Mouse (Mus musculus) left cerebral cortex, postnatal 36 days (tissue): ENCODE data around the gene Cbx3. TPM values are rescaled to one million over a fixed set of nuclear protein-coding genes. Genes with fewer than 3 reads are reported as not detected.
A peak's percentile ranks its signal among the peaks of the same experiment; 100 is the strongest.

Source experiments
- DNase-seq, 2 experiments: peaks; one replicate each; pipeline ENCODE4 v3.0.0; 2021 to 2022; ENCODE audit warnings: low spot score in 2 of 2, mixed read lengths in 1 of 2
- intact Hi-C: fragments of 180-260 bp; cut with DNase I; formaldehyde crosslinking; loops from one replicate; pipeline ENCODE4 v1.15.1; 2025
- total RNA-seq, 2 experiments: library from RNA; stranded (reverse); gene quantifications; 2 replicates each; pipeline ENCODE4 v1.2.3; 2021

Cbx3 gene
- total RNA-seq: 100 to 1,000 TPM; 127 to 130 TPM

DNA sequence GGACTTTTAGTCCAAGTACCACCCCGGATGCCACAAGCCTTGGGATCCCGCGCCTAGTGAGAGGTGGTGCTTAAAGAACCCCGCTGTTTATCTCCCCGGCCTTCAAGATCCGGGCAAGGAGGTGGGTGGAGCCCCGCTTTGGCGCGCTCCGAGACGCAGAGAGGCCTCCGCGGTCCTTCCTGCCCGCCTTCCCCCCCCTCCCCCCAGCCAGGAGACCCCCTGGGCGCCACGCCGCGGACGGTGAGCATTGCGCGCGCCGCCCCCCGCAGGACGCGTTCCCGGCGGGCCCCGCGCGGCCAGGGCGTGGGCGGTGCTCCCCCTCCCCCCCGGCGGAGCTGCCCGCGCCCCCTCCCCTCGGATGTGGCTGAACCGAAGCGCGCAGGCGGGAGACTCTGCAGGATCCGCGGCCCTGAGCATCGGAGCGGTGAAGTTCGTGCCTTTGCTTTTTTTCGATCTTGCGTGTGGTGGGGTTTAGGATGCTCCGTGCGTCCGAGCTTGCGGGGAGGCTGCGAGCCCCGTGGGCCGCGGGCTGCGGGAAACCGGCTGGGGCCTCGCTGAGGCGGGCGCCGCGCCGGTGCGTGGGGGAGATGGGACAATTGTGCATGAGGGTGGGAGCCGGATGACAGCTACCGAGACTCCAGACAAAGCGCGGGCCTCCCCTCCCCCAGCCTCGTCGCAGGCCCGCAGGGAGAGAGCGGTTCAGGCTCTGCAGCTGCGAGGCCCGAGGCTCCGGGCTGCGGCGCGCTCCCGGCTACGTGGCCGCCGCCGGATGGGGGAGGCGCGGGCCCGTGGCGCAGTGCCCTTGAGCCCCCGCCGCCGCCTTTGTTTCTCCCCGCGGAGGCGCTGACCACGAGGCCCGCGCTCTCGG, at the start of gene Cbx3:
TSS of gene Cbx3 (plus strand) at position 50 of the 868 bp plus-strand sequence.
- intact Hi-C loops: loop anchor here (10.0 kb wide), 1 partner anchor 384 kb away; no protein-coding TSS in a partner anchor
- peak; percentile 82 to 88 for DNase-seq

DNA sequence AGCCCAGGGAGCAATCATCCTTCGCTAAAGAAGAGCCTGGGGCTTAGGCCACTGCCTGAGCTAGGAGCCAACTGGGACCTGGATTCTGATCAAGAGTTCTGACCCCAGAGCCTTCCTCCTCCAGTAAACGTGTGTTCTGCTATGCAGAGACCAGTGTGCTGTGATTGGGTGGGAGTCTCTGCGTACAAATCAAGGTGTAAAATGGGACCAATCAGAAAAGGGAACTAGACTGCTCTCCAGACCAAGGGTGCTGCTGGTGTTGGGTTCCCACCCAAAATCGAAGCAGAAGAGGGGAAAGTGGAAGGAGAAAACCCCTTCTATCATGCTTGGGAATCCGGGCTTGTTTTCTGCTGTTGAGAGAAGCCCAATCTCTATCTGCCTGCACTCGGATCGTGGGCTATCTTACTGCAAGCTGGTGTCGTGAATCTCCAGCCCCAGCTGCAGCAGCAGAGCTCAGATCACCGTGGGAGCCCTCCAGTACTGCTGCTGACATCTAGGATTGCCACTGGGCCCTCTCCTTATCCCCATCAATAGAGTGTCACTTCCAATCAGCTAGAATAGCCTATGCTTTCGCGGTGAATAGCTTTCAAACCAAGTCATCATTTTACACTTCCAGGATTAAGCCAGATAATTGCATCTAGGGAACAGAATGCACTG, 46.6 kb upstream of the Cbx3 start:
- intact Hi-C loops: no loop called here
- DNase-seq: no peak

DNA sequence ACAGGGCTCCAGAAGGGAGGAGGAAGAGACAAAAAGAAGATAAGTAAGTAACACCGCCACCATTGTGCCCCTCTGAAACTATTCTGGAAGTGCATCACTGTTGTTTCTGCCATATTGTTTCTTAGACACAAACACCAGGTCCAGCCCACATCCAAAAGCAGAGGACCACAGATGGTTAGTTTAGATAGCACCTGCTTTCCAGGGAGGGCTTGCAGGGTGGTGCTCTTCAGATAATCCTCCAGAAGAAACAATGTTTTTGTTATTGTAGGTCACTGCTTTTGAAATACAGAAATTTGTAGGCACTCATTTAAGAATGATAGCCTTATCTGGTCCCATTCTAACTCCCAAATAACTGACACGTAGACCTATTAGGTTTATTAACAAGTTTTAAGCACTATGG, 45.6 kb upstream of the Cbx3 start:
- intact Hi-C loops: no loop called here
- DNase-seq: no peak

DNA sequence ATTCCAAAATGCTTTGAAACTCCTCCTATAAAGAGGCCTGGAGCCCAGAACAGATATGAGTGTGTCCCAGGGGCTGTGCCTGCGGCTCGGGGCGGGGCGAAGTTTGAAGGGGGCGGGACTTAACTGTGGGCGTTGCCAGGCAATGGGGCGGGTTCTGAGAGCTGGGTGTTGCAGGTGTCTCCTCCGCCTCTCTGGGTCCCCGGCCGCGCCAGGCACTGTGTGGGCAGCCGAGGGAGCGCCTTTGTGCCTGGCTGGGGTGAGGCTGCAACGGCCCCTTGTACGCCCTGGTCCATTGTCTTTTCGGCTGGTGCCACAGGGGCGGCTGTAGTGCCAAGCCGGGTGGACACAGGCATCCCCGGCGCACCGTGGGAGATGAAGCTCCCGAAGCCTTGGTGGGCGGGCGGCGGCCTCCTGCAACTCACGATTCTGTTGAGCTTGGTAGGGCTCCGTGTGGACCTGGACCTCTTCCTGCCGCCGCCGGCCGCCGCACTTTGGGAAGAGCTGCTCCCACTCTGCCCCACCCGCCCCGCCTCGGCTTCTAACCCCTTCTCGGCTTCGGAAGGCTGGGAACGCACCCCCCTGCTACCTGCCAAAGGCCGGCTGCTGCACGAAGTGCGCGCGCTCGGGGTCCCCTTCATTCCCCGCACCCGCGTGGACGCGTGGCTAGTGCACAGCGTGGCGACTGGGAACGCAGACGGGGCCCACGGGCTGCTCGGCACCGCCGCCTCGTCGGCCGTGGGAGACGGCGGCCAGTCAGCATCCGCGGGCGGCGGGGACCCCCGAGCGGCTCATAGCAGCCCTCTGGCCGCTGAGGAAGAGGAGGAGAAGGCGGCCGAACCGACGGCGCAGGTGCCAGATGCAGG, 37.4 kb upstream of the Cbx3 start, which contains the start of gene Nfe2l3:
TSS of gene Nfe2l3 (plus strand) at position 136 of the 863 bp plus-strand sequence.
- peak in 1 of 2 experiments; percentile 31 for DNase-seq
- intact Hi-C loops: loop anchor here (5.0 kb wide), 1 partner anchor 40 kb away; no protein-coding TSS in a partner anchor

DNA sequence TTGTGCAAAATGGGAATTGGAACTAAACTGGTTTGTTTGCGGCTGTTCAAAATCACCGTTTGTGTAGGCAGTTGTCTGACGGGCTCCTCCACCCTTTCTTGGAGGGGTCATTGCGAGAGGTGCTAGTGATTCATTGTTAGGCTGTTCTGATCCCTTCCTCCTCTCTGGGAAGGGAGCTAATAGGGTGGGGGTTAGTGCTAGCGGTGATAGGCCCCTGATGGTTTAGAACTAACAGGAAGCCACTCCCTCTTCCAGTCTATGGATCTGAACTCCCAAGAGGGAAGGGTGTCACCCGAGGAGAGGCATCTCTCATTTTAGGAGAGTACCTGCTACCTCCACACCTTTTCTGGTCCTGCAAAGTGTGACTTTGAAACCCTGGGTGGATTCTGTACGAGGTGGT, 35.9 kb upstream of the Cbx3 start:
- no peak for DNase-seq
- intact Hi-C loops: loop anchor here (5.0 kb wide), 1 partner anchor 42 kb away; no protein-coding TSS in a partner anchor

DNA sequence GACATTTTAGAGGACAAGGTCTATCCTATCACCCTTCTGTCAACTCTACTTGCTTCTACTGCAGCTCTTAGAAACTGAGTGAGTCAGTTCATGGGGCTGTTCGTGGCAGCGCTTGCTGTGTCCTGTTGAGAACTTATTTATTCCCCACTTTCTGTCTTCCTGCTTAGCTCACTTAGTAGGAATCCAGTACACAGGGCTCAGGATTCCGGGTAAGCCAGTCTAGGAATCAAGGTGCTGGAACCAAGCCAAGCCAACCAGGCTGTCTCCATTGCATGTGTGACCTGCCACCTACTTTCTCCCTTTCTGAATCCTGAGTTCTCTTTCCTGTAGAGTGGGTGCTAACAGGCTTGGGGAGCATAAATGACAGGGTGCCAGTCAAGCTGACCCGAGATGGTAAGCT, 32.5 kb upstream of the Cbx3 start:
- no peak for DNase-seq
- intact Hi-C loops: no loop called here

DNA sequence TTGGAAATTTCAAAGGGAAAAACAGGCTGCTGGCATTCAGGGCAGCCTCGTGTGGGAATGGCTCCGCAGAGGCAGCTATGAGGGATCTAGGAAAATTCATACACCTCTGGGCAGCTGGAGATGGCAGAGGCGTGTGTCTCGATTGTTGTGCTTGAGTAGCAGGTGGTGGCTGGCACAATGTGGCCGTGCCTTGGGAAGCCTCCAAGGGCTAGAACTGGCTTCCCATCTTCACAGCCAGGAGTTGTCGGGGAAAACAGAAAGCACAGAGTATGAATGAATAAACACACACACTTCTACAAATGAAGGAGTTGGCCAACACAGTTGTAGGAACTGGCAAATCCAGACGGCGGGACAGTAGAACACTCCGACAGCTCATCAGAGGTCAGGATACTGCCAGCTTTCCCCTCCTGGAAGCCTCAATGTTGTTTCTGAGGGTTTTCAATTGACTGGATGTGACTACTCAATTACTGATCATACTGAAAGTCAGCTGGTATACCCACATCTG, 31.3 kb upstream of the Cbx3 start:
- DNase-seq: no peak
- intact Hi-C loops: no loop called here

DNA sequence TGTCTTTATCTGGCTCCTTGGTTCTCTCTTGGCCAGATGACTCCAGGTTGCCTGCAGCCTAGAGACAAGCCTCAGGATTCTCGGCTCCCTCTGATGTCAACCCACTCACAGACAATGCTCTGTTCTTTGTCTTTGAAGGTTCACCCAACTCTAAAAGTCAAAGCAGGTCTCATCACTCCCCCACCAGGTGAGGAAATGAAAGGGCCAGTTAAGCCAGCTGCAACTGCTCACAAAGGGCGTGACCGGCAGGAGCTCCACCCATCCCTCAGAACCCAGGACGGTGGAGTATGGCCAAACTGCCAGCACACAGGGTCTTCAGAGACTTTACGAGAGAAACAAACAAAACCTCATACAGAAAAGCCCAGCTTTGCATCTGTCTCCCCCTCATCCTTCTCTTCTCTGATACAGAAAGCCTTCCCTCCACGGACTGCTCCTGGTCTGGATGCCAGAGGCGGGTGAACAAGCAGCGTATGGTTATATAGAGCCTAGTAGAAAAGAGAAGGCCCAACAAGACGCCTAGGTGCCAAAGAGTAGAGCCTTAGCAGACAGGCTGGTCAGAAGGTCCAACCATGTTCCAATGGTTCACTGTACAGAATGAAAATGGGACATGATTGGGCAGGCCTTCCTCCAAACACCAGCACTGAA, 27.8 kb upstream of the Cbx3 start:
- DNase-seq: no peak
- intact Hi-C loops: no loop called here

DNA sequence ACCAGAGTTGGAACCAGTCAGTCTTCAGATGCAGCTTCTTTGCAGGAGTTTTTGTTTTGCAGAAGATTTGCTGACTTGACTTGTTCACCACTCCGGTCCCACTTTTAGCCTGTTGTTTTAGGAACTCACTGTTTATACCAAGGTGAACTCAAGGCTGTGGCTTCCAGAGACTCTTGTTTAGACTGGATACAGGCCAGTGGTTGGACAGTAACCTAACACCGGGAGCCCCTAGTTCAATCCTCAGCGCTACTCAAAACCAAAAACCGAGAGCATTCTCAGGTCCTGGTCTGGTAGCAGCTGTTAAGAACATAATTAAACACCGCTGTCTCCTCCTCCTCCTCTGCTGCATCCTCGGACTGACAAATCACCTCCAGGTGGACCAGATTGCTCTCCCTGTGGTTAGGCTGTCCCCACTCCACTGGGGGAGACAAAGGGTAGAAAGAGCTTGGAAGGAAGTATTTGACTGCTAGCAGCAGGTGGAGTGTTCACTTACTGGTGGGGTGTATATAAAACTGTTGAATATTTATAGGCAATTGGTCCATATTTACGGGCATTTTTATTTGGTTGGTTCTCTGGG, 17.1 kb upstream of the Cbx3 start:
- no peak for DNase-seq
- intact Hi-C loops: no loop called here

DNA sequence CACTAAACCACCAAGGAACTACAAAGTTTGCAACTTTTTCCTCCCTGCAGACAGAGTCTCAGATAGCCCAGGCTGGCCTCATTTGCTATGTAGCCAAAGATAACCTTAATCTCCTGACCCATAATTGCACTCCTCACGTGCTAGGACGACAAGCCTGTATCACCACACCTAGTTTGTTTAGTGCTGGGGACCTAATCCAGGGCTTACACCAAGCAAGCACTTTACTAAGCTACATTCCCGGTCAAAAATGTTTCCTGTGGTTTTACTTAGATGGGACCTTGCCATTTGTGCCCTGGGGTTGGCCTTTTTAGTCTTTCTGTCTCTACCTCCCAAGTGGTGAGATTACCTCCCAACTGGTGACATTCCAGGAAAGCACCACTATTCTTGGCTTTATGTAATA, 15.2 kb upstream of the Cbx3 start:
- no peak for DNase-seq
- intact Hi-C loops: no loop called here

DNA sequence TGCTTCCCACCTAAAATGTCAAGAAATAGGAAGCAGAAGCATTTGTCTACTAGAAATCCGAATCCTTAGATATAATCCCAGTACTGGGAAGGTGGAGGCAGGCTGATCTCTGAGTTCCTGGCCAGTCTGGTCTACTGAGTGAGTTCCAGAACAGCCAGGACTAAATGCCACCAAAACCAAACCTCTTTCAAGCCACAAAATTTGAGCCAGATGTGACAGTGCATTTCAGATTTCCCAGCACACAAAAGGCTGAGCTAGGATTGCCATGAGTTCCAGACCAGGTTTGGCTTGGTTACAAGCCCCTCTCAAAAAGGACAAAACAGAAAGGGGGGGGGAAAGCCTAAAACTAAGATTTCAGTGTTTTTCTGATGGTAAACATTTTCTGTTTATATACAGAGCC, 14.0 kb upstream of the Cbx3 start:
- DNase-seq: no peak
- intact Hi-C loops: no loop called here

DNA sequence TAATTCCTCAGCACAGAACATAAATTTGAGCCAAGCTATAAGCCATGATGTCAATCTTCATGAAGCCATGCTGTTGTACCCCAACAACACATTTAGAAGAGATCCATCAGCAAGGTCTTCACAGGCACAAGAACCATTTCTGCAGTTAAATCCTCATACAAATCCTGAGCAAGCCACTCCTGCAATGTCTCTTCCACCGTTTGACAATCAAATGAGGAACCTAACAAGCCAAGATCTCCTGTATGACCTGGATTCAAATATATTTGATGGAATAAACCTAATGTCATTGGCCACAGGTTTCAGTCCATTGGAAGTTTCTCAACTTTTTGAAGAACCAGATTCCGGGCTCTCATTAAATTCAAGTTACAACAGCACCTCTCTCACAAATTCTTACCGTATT, 12.9 kb upstream of the Cbx3 start:
- intact Hi-C loops: no loop called here

DNA sequence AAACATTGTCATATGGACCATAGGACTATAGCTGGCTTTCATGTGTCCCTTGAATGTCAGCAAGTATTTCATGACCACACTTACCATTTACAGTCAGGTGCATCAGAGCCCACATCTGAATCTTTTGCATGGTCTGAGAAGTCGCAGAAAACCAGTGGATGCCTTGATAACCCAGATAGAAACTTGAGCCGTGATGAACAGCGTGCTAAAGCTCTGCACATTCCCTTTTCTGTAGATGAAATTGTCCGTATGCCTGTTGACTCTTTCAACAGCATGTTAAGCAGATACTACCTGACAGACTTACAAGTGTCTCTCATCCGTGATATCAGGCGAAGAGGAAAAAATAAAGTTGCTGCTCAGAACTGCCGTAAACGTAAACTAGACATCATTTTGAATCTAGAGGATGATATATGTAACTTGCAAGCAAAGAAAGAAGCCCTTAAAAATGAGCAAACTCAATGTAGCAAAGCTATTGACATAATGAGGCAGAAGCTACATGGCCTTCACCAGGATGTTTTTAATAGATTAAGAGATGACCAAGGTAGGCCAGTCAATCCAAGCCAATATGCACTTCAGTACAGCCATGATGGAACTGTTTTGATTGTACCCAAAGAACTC, 12.3 kb upstream of the Cbx3 start:
- intact Hi-C loops: no loop called here

More for the DNA sequence above, 12.9 kb upstream of the Cbx3 start:
- DNase-seq: no peak

DNA sequence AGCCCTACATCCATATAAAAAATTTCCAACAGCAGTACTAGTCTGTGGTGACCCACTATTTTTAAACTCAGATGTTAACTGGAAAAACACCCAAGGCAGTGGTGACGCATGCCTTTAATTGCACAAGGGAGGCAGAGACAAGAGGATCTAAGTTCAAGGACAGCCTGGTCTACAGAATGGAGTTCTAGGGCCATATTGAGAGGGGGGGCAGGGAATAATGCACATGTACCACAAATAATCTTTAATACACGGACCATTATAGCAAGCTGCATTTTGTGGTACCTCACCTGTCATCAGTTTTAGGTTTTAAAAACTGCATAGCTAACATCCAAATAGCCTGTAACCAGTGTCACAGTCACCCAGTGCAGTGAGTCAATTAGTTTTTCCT, 11.2 kb upstream of the Cbx3 start:
- DNase-seq: no peak
- intact Hi-C loops: no loop called here

More for the DNA sequence above, 12.3 kb upstream of the Cbx3 start:
- no peak for DNase-seq

DNA sequence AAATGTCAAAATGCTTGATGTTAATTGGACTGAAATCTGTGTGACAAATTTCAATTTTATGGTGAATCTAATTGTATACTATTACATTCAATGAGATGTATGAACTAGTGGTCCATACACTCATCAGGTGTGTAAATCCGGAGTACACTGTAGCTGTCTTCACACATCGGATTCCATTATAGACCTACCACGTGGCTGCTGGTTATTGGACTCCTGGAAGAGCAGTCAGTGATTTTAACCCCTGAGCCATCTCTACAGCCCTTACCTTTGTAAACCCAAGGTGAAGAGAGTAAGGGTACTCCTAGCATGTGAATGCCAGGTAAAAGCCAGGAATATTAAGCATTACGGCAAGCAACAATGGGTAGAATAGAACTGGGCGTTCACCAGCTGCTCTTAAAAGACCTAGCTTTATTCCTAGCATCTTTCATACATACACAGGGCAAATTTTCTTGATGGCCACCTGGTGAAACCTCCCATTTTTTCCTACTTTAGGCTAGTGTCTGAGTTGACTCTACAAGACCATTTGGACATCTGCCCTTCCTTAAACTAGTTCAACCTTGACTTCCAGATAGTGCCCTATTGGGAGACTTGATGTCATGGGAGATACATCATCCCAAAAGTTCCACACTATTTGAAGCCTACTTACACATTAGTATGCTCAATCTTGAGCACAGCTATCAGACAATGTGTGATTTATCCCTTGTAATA, 10.7 kb upstream of the Cbx3 start:
- intact Hi-C loops: no loop called here
- DNase-seq: no peak

DNA sequence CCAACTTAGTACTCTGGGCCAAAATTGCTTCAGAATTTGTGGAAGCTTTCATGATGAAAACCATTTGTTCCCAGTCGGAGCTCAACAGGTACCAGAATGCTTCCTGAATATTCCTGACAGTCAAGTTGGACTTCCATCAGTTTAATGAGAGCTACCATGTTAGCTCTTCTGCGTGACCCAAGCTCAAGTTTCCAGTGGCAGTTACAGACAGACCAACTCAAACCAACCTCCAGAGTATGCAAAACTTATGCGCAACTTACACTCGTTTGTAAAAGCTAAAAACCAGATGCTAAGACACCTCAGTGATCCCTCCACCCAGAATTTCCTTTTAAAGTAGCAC, 10.2 kb upstream of the Cbx3 start:
- intact Hi-C loops: no loop called here
- no peak for DNase-seq

DNA sequence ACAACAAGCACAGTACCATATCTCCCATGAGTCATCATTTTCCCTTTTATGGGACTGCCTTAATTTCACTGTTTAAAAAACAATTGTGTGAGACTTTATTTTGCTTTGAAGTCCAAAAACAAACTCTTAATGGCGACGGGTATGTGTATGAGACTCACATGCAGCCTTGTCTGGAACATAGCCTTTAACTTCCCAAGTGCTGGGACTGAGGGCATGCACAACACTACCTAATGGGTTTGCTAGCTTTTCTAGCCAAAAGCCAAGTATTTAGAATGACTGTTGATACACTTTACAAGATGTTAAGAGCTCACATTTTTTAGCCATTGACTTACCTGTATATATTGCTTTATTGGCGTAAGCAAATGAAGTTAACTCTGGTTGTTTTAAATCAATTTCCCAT, 9.8 kb upstream of the Cbx3 start:
- DNase-seq: no peak
- intact Hi-C loops: no loop called here

DNA sequence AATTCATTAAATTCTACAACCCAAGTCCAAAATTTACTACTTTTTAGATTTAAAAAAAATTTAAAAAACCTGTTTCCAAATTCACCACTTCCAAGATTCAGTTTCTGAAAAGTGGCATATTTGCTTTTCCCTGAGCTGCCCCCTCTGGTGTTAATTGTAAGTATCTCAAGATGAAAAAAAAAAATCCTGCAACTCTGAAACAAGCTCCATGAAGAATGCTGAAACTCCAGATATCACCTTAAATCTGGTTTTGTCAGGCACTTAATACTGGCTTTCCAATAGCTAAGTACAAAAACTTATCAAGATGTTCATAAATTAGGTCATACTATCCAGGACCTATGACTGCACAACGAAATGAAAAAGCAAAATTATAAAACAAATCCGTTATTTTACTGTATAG, 2.5 kb upstream of the Cbx3 start:
- DNase-seq: no peak
- intact Hi-C loops: loop anchor here (2.0 to 5.0 kb wide), 3 partner anchors 57 to 115 kb away; no protein-coding TSS in a partner anchor
